Mouse (Mus musculus) heart, adult 2 months (tissue): ENCODE measurements around the gene Snd1. TPM values are rescaled to one million over a fixed set of nuclear protein-coding genes. Genes with fewer than 3 reads are reported as not detected.

Source experiments
- DNase-seq, 2 experiments: peaks; one replicate each; pipeline ENCODE4 v3.0.0; 2021
- H3K27ac ChIP-seq: fragments of 200-600 bp; 2 replicates; pipeline ENCODE4 v1.8.1; 2022
- H3K27me3 ChIP-seq: fragments of 200-500 bp; 2 replicates; pipeline ENCODE4 v1.6.1; 2012; ENCODE audit warnings: mild to moderate bottlenecking, low read length, inconsistent platforms, mixed read lengths; ENCODE audit not compliant: control insufficient read depth, insufficient read depth
- H3K36me3 ChIP-seq: fragments of 200-500 bp; 2 replicates; pipeline ENCODE4 v1.6.1; 2012; ENCODE audit warnings: low read length, inconsistent platforms; ENCODE audit not compliant: control insufficient read depth, insufficient read depth
- H3K4me1 ChIP-seq: fragments of 200-500 bp; 2 replicates; pipeline ENCODE4 v1.6.1; 2011; ENCODE audit warnings: low read length; ENCODE audit not compliant: control insufficient read depth, insufficient read depth
- H3K4me3 ChIP-seq: fragments of 200-600 bp; 2 replicates; pipeline ENCODE4 v1.8.1; 2022
- H3K79me2 ChIP-seq: fragments of 200-500 bp; replicated peaks from 2 replicates; pipeline ENCODE4 v1.6.1; 2012; ENCODE audit warnings: mild to moderate bottlenecking, inconsistent platforms, low read length, moderate library complexity, mixed read lengths; ENCODE audit not compliant: control insufficient read depth, insufficient read depth
- H3K9ac ChIP-seq: fragments of 200-500 bp; 2 replicates; pipeline ENCODE4 v1.6.1; 2012; ENCODE audit warnings: low read depth, mild to moderate bottlenecking, control low read depth, inconsistent platforms, low read length, mixed read lengths
- CTCF ChIP-seq: fragments of 200-600 bp; IDR thresholded peaks from 2 replicates; pipeline ENCODE4 v1.8.1; 2022; ENCODE audit warnings: antibody characterized with exemption, mild to moderate bottlenecking, moderate library complexity
- EP300 ChIP-seq: fragments of 200-500 bp; IDR thresholded peaks from 2 replicates; pipeline ENCODE4 v1.6.1; 2011; ENCODE audit warnings: low read depth, low read length, control low read depth; ENCODE audit not compliant: insufficient read depth
- POLR2A ChIP-seq: fragments of 200-500 bp; IDR thresholded peaks from 2 replicates; pipeline ENCODE4 v1.6.1; 2011; ENCODE audit warnings: mild to moderate bottlenecking, low read depth, low read length, control low read depth; ENCODE audit not compliant: insufficient read depth
- WGBS: fragments of 180-500 bp; shearing (Covaris S2); methylation state at CpG from one replicate; pipeline ENCODE4 v1.1.7; 2018; 5-methylcytosine and 5-hydroxymethylcytosine counted together
- intact Hi-C: fragments of 180-260 bp; cut with DNase I; formaldehyde crosslinking; loops from one replicate; pipeline ENCODE4 v1.15.1; 2025
- polyA plus RNA-seq: library from polyadenylated mRNA; depleted of rRNA; stranded (reverse); fragments of >200 nt; gene quantifications from 2 replicates; pipeline ENCODE4 v1.2.3, GENCODE M21; 2012
- total RNA-seq, 2 experiments: library from RNA; stranded (reverse); gene quantifications; 2 replicates each; pipeline ENCODE4 v1.2.3; 2021

Snd1 gene
- total and polyA plus RNA-seq, 3 experiments = 39.9 to 74.1 (median 62.4) TPM

DNA sequence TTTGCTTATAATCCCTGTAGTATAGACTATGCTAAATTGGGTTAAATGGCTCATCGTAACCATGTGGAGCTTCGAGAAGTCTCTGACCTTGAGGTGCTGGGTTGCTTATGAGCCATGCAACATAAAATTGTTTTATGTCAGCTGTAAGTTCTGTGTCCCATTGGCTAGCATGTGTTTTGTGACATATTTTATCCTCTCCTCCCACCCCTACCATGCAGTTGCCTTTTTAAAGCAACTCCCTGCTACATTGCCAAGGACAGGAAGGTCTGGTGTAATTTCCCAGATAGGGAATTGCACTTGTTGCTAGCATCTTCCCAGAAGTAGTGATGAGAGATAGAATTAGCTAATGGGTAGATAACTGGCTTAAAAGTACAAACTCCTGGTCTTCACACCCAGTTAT is 324.9 kb downstream of the Snd1 start:
- no peak overlapping the region for H3K27ac ChIP-seq
- H3K36me3 ChIP-seq = no peaks in the 10 kb centered on the region
- TF ChIP-seq CTCF = no peak
- no peak for TF ChIP-seq POLR2A
- TF ChIP-seq EP300 = no peak
- no peaks in the 10 kb centered on the region for H3K79me2 ChIP-seq
- intact Hi-C loops = no loop called here
- no peaks in the 10 kb centered on the region for H3K4me1 ChIP-seq
- WGBS = 92% methylated on average over 2 of the region's 2 CpGs
- DNase-seq = no peak
- no peak overlapping the region for H3K4me3 ChIP-seq
- no peaks in the 10 kb centered on the region for H3K27me3 ChIP-seq
- no peak overlapping the region for H3K9ac ChIP-seq

DNA sequence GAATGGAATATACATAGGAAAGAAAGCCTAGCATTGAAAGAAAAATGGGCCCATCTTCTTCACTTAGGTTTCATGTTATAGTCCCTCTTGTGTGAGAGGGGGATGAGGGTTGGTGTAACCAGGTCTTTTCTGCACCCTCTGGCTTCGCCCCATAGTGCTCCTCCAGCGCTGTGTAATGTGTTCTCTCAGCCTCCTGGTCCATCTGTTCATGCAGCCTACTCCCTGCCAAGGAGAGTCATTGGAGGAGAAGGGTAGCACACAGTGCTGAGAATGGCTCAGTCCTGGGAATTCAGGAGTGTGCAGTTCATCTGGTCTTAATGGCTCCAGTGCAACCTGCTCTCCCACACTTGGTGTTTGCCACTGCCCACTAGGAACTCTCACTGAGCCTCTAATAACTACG is 326.0 kb downstream of the Snd1 start:
- intact Hi-C loops = no loop called here
- no peak overlapping the region for H3K27ac ChIP-seq
- H3K27me3 ChIP-seq = no peaks in the 10 kb centered on the region
- DNase-seq = no peak
- H3K4me3 ChIP-seq = no peak overlapping the region
- TF ChIP-seq EP300 (no peak), POLR2A (no peak), CTCF (no peak)
- no peaks in the 10 kb centered on the region for H3K79me2 ChIP-seq
- H3K4me1 ChIP-seq = no peaks in the 10 kb centered on the region
- H3K36me3 ChIP-seq = no peaks in the 10 kb centered on the region
- 91% methylated on average over 3 of the region's 3 CpGs for WGBS
- no peak overlapping the region for H3K9ac ChIP-seq

DNA sequence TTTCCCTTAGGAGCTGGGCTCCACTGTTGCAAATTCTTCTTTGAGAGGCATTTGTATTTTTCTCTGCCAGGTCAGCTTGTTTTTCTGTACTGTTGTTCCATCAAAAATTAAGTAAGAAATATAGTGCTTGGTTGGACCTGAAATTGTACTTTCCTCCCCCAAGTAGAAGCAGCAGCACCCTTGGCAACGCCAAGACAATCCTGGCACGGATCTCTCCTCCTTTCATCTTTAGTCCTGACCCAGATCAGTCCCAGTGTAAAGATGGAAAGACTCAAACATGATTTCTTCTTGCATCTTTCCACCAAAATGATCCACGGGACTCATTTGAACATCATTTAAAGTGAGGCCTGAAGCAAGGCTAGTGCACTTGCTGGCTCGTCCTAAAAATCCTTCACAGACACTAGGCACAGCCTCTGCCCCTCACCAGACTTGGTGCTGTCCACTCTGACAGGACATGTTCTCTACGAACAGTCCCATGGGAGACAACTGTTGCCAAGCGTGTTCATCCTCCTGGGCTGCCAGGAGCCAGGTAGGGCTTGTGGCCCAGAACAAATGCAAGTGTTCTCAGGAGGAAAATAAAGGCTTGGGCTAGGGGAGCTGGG is 328.8 kb downstream of the Snd1 start:
- intact Hi-C loops = no loop called here
- Histone ChIP-seq H3K36me3 (no peaks in the 10 kb centered on the region), H3K79me2 (no peaks in the 10 kb centered on the region), H3K27me3 (no peaks in the 10 kb centered on the region), H3K4me1 (no peaks in the 10 kb centered on the region), H3K4me3 (no peak overlapping the region), H3K27ac (no peak overlapping the region), H3K9ac (no peak overlapping the region)
- no peak for TF ChIP-seq EP300
- no peak for TF ChIP-seq CTCF
- no peak for TF ChIP-seq POLR2A
- DNase-seq = no peak
- 87% methylated on average over 6 of the region's 6 CpGs for WGBS

DNA sequence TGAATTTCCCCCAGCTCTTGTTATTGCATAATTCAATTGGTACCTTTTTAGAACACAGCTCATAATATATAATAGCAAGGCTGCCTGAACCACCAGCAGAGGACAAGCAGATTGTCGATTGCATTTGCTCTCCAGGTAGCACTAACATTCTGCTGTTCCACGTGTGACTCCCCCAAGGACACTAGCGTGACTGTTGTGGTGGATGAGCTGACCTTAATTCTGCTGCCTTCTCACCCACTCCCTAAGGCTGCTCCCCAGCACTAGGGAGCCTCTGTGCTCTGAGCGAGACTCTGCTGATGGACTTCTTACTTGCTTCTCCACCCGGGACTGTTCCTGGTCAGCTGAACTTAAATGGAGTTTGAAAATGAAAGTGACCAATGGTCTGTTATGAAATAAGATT is 329.8 kb downstream of the Snd1 start:
- H3K79me2 ChIP-seq = no peaks in the 10 kb centered on the region
- 94% methylated on average over 5 of the region's 5 CpGs for WGBS
- no peaks in the 10 kb centered on the region for H3K27me3 ChIP-seq
- TF ChIP-seq CTCF (no peak), EP300 (no peak), POLR2A (no peak)
- H3K4me1 ChIP-seq = no peaks in the 10 kb centered on the region
- H3K9ac ChIP-seq = no peak overlapping the region
- no peak overlapping the region for H3K27ac ChIP-seq
- H3K4me3 ChIP-seq = no peak overlapping the region
- H3K36me3 ChIP-seq = no peaks in the 10 kb centered on the region
- DNase-seq = no peak
- intact Hi-C loops = no loop called here

DNA sequence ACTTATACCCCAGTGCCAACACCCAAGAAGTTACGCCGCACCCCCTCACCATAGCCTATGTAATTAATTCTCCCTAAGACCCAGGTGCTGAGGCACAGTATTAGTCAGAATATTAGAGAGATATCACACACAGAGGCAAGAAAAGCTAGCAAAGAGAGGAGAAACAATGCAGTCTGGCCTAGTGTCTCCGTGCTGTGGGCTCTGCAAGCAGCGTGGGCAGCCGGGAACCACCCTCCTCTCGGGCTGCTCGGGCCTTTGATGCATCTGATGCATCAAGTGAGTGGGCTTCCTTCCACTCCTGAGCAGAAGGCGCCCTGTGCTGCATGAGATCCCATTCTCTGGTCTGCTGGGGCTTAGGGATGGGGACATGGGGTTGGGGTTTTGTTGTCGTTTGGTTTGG is 338.1 kb downstream of the Snd1 start:
- Histone ChIP-seq H3K27me3 (no peaks in the 10 kb centered on the region), H3K9ac (no peak overlapping the region), H3K4me3 (no peak overlapping the region), H3K79me2 (no peaks in the 10 kb centered on the region), H3K27ac (no peak overlapping the region), H3K4me1 (peaks cover 1% of the 10 kb centered on the region; the same call in 1 of the 2 replicates), H3K36me3 (no peaks in the 10 kb centered on the region)
- intact Hi-C loops = no loop called here
- DNase-seq = no peak
- TF ChIP-seq EP300 = no peak
- no peak for TF ChIP-seq CTCF
- TF ChIP-seq POLR2A = no peak
- 92% methylated on average over 9 of the region's 9 CpGs for WGBS

DNA sequence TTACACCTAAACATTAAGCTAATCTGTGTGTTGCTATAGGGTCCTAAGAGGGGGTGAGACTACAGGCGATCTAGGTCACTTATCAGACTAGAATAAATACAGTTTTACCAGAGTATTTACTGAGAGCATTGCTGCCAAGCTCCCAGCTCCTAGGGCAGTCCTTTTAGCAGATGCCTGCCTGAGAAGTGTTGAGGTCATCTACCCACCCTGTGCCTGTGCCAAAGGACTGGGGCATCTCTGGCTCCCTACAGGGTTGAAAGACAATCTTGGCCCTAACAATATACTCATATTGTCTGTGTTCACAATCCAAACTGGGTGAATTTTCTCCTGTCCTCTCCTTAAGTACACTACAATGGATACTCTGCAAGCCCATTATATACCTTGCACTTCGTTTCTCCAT is 340.0 kb downstream of the Snd1 start:
- TF ChIP-seq EP300 (no peak), CTCF (no peak), POLR2A (no peak)
- Histone ChIP-seq H3K27ac (no peak overlapping the region), H3K79me2 (no peaks in the 10 kb centered on the region), H3K4me1 (peaks cover 1% of the 10 kb centered on the region; the same call in 1 of the 2 replicates), H3K9ac (no peak overlapping the region), H3K27me3 (no peaks in the 10 kb centered on the region), H3K4me3 (no peak overlapping the region), H3K36me3 (no peaks in the 10 kb centered on the region)
- WGBS = 93% methylated on average over 2 of the region's 2 CpGs
- intact Hi-C loops = no loop called here
- no peak for DNase-seq
